Mouse (Mus musculus) effector memory CD4-positive, alpha-beta T cell, adult 7 months (primary cell): ENCODE measurements around the gene Olfr1386. TPM values are rescaled to one million over a fixed set of nuclear protein-coding genes. Genes with fewer than 3 reads are reported as not detected.

Source experiments
- polyA plus RNA-seq: library from polyadenylated mRNA; unstranded; fragments of 100-300 nt; shearing (Covaris generic); gene quantifications from one replicate; pipeline ENCODE4 v1.2.1, GENCODE M21; 2017

The Olfr1386 gene
- polyA plus RNA-seq = not detected

GRCm38 (mm10) chr11:49464746-49465145 lies at the start of gene Olfr1386:
TSS of gene Olfr1386 (plus strand) at chr11:49465046.

GRCm38 (mm10) chr11:49422767-49423166 lies 42.1 kb upstream of the Olfr1386 start, which contains the start of gene Olfr1389:
TSS of gene Olfr1389 (plus strand) at chr11:49423067.

GRCm38 (mm10) chr11:49436411-49436810 lies 28.4 kb upstream of the Olfr1386 start, which contains the start of gene Olfr1388:
TSS of gene Olfr1388 (plus strand) at chr11:49436624.

GRCm38 (mm10) chr11:49455043-49455442 lies 9.8 kb upstream of the Olfr1386 start, which contains the start of gene Olfr1387:
TSS of gene Olfr1387 (plus strand) at chr11:49455343.

GRCm38 (mm10) chr11:49488770-49489169 lies 23.9 kb downstream of the Olfr1386 start, which contains the start of gene Olfr1385:
TSS of gene Olfr1385 (plus strand) at chr11:49489070.

GRCm38 (mm10) chr11:49519348-49519747 lies 54.5 kb downstream of the Olfr1386 start, which contains the start of gene Olfr1383:
TSS of gene Olfr1383 (plus strand) at chr11:49519648.

Other genes starting within 250 kb of the Olfr1386 start
- gene Mgat1, start 220.9 kb upstream of the Olfr1386 start, polyA plus RNA-seq = 28.7 TPM
- not detected for gene Olfr1393, start 186.7 kb upstream of the Olfr1386 start, polyA plus RNA-seq
- gene Olfr1392, start 179.8 kb upstream of the Olfr1386 start, polyA plus RNA-seq = 0.21 TPM
- not detected for gene Olfr10, start 160.3 kb upstream of the Olfr1386 start, polyA plus RNA-seq
- gene Olfr1391, start 142.3 kb upstream of the Olfr1386 start, polyA plus RNA-seq = not detected
- 0.26 TPM for gene Olfr1390, start 129.9 kb upstream of the Olfr1386 start, polyA plus RNA-seq
- 0.10 TPM for gene Olfr1389, start 42.0 kb upstream of the Olfr1386 start, polyA plus RNA-seq
- gene Olfr1388, start 28.4 kb upstream of the Olfr1386 start, polyA plus RNA-seq = not detected
- gene Olfr1387, start 9.7 kb upstream of the Olfr1386 start, polyA plus RNA-seq = 0.12 TPM
- gene Olfr1385, start 24.0 kb downstream of the Olfr1386 start, polyA plus RNA-seq = 0.38 TPM
- not detected for gene Olfr1384, start 41.7 kb downstream of the Olfr1386 start, polyA plus RNA-seq
- gene Olfr1383, start 54.6 kb downstream of the Olfr1386 start, polyA plus RNA-seq = not detected
- gene Olfr1382, start 63.2 kb downstream of the Olfr1386 start, polyA plus RNA-seq = not detected
- gene Olfr1381, start 78.4 kb downstream of the Olfr1386 start, polyA plus RNA-seq = not detected
- gene Olfr1380, start 91.8 kb downstream of the Olfr1386 start, polyA plus RNA-seq = not detected
- not detected for gene Flt4, start 144.2 kb downstream of the Olfr1386 start, polyA plus RNA-seq
- gene Scgb3a1, start 198.6 kb downstream of the Olfr1386 start, polyA plus RNA-seq = not detected
- gene Cnot6, start 247.7 kb downstream of the Olfr1386 start, polyA plus RNA-seq = 66.6 TPM